Mouse (Mus musculus) erythroblast, embryonic 14.5 days (primary cell): Measurements from ENCODE around the gene Tmem191c. TPM values are rescaled to one million over a fixed set of nuclear protein-coding genes. Genes with fewer than 3 reads are reported as not detected.

Source experiments
- H3K27me3 ChIP-seq: 2 replicates; pipeline ENCODE4 v1.6.1; 2012; ENCODE audit warnings: inconsistent platforms; ENCODE audit not compliant: control insufficient read depth
- H3K36me3 ChIP-seq: 2 replicates; pipeline ENCODE4 v1.6.1; 2012; ENCODE audit warnings: mild to moderate bottlenecking, inconsistent platforms; ENCODE audit not compliant: control insufficient read depth
- H3K4me1 ChIP-seq: 2 replicates; pipeline ENCODE4 v1.6.1; 2012; ENCODE audit warnings: inconsistent platforms; ENCODE audit not compliant: control insufficient read depth
- H3K4me3 ChIP-seq: replicated peaks from 2 replicates; pipeline ENCODE3; 2012; ENCODE audit warnings: moderate library complexity, mild to moderate bottlenecking, inconsistent platforms
- H3K9me3 ChIP-seq: 2 replicates; pipeline ENCODE4 v1.6.1; 2012; ENCODE audit warnings: low read length, inconsistent platforms, mixed read lengths; ENCODE audit not compliant: control insufficient read depth
- GATA1 ChIP-seq: IDR thresholded peaks from 2 replicates; pipeline ENCODE4 v1.6.1; 2012; ENCODE audit warnings: low read length, inconsistent platforms, mixed read lengths
- TAL1 ChIP-seq: IDR thresholded peaks from 3 replicates; pipeline ENCODE4 v1.6.1; 2012; ENCODE audit warnings: low read length, inconsistent platforms, mixed read lengths
- polyA plus RNA-seq: library from polyadenylated mRNA; stranded (reverse); fragments of >175 nt; gene quantifications from 2 replicates; pipeline ENCODE4 v1.2.3, GENCODE M21; 2012

Tmem191c gene
- polyA plus RNA-seq, 1 experiment, result 0.20 TPM

DNA sequence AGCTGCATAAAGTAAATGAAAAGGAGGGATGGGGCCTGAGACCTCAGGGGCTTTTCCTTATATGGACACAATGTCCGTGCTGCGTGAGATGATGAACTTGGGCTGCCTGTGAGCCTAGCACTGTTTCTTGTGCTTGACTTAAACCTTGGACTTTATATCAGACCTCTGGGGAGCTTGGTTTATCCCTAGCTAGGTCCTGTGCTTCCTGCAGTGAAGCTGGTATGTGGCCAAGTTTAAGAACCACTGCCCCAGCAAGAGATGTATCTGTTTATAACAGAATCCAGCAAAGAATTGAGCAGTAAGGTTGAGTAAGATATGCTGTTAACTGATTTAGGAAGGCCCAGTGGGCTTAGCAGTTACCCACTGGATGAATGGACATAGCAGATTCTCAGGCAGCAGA is 36.5 kb upstream of the Tmem191c start:
- peaks cover 59% of the 10 kb centered on the region for H3K4me1 ChIP-seq
- H3K9me3 ChIP-seq, result no peaks in the 10 kb centered on the region
- TF ChIP-seq TAL1 (no peak), GATA1 (no peak)
- H3K4me3 ChIP-seq, result no peak overlapping the region
- peaks cover 8% of the 10 kb centered on the region for H3K27me3 ChIP-seq
- no peaks in the 10 kb centered on the region for H3K36me3 ChIP-seq

DNA sequence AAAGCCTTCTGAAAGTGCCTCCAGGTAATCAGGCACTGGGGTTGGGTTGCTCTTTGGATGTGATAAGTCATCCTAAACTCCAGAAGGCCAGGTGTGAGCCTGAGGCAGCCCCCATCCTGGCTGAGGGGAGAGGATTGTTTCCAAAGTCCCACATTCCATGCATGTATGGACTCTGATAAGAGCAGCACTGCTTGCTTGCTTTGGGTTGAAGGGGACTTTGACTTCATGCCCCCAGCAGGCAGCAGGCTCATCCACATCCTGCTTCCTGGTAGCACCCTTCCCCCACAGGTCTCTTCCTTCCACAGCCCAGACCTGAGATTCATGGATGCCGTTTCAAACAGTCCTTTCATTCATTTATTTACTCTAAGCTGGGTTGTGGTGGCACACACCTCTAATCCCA is 32.1 kb upstream of the Tmem191c start:
- Histone ChIP-seq H3K9me3 (no peaks in the 10 kb centered on the region), H3K4me1 (peaks cover 36% of the 10 kb centered on the region), H3K27me3 (no peaks in the 10 kb centered on the region), H3K36me3 (no peaks in the 10 kb centered on the region), H3K4me3 (no peak overlapping the region)
- TF ChIP-seq TAL1 (0 out of 3 replicates have a peak, but pooled peaks have one; percentile 4), GATA1 (no peak)

DNA sequence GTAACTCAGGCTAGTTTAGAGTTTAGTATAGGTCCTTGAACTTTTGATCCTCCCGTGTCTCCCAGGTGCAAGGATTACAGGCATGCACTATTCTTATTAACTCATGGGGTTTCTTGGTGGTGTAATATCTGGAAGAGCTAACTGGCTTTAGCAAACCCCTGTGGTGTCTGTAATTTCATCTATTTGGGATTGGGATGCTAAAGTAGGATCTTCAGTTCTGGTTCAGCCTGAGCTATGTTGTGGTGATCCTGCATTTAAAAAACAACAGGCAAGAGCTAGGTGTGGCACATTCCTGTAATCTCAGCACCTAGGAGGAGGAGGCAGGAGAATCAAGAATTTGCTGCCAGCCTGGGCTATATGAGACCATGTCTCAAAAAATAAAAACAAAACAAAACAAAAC is 30.9 kb upstream of the Tmem191c start:
- Histone ChIP-seq H3K27me3 (no peaks in the 10 kb centered on the region), H3K4me1 (peaks cover 36% of the 10 kb centered on the region), H3K4me3 (no peak overlapping the region), H3K36me3 (no peaks in the 10 kb centered on the region), H3K9me3 (no peaks in the 10 kb centered on the region)
- no peak for TF ChIP-seq TAL1
- no peak for TF ChIP-seq GATA1

DNA sequence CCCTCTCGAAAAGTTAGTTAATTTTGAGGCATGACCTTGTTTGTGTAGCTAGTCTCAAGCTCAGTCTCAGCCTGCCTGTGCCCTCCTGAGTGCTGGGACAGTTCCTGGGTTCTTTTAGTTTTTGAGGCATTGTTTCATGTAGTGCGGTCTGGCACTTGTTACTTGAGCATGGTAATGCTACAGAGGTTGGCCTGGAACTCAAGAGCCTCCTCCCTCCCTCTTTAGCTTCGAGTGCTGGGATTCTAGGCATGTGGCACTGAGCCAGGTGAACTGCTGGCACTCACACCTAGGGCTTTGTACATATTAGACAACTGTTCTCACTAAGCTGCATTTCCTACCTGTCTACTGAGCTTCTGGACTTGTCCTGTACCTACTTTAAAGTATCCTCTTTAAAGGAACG is 28.1 kb upstream of the Tmem191c start:
- H3K4me3 ChIP-seq, result no peak overlapping the region
- H3K4me1 ChIP-seq, result peaks cover 52% of the 10 kb centered on the region
- H3K36me3 ChIP-seq, result no peaks in the 10 kb centered on the region
- no peaks in the 10 kb centered on the region for H3K9me3 ChIP-seq
- no peak for TF ChIP-seq TAL1
- TF ChIP-seq GATA1, result no peak
- no peaks in the 10 kb centered on the region for H3K27me3 ChIP-seq

DNA sequence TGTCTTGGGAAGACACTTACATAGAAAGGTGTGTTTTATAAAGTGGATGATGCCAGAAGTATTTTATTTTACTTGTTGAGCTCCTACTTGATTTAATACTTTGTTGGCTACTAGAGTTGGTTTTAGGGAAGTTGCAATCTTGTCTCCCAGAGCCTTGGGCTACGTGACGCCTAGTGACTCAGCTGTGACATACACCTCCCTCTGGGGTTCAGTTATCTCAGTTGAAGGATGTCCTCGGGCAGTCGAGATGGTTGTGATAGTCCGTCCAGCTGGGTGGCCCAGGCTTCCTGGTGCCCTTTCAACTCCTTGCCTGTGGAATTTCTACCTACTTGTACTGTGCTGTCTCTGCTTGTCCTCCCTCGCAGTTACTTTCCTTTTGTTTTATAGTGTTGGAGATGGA is 26.7 kb upstream of the Tmem191c start:
- H3K4me1 ChIP-seq, result peaks cover 62% of the 10 kb centered on the region
- TF ChIP-seq TAL1 (no peak), GATA1 (no peak)
- H3K27me3 ChIP-seq, result no peaks in the 10 kb centered on the region
- H3K4me3 ChIP-seq, result peak overlapping the region; percentile 26
- no peaks in the 10 kb centered on the region for H3K9me3 ChIP-seq
- peaks cover 2% of the 10 kb centered on the region; the same call in 1 of the 2 replicates for H3K36me3 ChIP-seq

DNA sequence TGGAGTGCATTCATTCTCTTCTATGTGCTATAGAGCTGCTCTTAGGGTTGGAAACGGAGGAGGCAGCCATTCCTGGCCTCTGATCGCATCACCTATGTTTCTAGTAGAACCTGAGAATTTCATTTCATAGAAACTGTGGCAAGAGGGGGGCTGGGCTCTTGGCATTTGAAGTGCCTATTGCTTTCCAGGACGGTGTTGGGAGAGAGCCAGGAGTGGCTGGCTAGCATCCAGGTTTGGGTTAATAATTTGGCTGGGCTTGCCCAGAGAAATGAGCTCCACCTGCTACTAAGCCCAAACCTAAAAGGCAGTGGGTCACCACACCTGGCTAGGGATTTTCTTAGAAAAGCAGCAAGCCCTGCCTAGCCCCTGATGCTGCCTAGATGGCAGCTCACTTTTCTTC is 24.3 kb upstream of the Tmem191c start:
- H3K9me3 ChIP-seq, result no peaks in the 10 kb centered on the region
- H3K36me3 ChIP-seq, result peaks cover 15% of the 10 kb centered on the region
- H3K4me3 ChIP-seq, result no peak overlapping the region
- peaks cover 69% of the 10 kb centered on the region for H3K4me1 ChIP-seq
- no peak for TF ChIP-seq GATA1
- no peak for TF ChIP-seq TAL1
- no peaks in the 10 kb centered on the region for H3K27me3 ChIP-seq

DNA sequence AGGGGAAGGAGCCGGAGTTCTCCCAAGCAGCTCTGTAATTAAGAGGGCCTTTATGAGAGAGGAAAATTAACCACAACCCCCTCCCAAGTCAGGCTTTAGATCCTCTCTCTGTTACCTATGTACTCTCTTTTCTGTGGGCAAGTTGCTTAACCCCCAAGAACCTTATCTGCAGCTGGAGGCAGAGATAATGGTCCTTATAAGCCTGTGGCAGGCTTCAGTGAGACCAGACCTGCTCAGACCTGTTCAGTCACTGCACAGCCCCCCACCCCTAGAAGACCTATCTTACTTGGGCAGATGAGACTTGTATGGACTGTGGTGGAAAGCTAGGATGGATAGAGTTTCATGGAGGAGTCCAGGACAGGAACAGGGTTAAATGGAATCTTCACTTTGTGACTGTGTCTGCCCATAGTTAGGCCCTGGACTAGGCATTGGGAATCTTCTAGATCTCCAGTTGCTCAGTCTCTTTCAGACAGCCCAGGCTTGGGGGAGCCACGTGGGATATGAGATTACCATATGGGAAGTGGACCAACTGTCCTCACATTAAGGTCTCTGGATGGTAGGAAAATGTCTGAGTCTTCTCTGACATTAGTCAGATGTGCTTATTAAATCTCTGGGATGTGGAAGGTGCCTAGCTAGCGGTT is 23.7 kb upstream of the Tmem191c start:
- H3K4me1 ChIP-seq, result peaks cover 72% of the 10 kb centered on the region
- peaks cover 19% of the 10 kb centered on the region for H3K36me3 ChIP-seq
- no peaks in the 10 kb centered on the region for H3K9me3 ChIP-seq
- no peaks in the 10 kb centered on the region for H3K27me3 ChIP-seq
- H3K4me3 ChIP-seq, result peak overlapping the region; percentile 14
- TF ChIP-seq GATA1 (peak; percentile 69), TAL1 (peak; percentile 24; the same call in 1 of the 3 replicates)

DNA sequence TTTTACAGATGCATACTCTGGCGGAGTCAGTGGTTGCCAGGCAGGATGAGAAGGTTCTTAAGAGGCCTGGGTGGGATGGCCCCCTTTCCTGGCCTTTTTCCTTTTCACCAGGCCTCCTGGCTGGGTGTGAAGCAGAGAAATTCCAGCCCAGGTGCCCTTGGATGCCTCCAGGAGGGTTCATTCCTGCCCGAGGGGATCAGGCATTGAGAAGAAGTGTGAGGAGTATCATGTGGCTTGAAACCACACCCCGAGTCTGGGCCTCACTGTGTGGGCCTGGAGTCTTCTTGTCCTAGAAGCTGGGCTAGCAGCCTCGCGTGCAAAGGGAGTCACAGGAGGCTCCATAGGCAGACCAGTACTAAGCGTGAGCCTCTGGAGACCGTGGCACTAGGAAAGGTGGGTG is 23.0 kb upstream of the Tmem191c start:
- H3K4me1 ChIP-seq, result peaks cover 78% of the 10 kb centered on the region
- peaks cover 25% of the 10 kb centered on the region for H3K36me3 ChIP-seq
- TF ChIP-seq GATA1 (no peak), TAL1 (no peak)
- no peaks in the 10 kb centered on the region for H3K9me3 ChIP-seq
- H3K27me3 ChIP-seq, result no peaks in the 10 kb centered on the region
- H3K4me3 ChIP-seq, result peak overlapping the region; percentile 14

DNA sequence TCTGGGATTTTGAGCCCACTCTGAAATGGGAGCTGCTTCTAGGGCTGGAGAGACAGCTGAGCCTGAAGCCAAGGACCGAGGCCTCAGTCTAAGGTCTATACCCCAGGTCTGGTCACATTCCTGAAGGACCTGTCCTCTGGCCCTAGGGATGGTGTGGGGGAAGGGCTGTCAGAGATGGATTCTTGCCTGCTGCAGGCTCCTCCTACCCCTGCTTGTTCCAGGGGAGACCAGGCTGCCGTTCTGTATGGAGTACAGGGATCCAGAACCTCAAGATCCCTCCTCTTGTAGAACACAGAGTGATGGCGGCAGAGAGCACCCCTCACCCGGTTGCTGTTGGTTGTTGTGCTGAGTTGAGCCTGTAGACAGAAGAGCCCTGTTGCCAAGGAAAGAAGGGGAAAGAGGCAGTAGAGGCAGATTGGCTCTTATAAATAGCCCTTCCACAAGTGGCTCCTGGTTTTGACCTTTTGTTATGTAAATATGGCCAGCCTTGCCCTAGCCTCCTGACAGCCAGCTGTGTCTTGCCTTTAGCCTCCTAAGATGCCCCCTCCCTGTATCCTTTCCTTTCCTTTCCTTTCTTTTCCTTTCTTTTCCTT is 21.8 kb upstream of the Tmem191c start:
- TF ChIP-seq GATA1 (no peak), TAL1 (no peak)
- Histone ChIP-seq H3K27me3 (no peaks in the 10 kb centered on the region), H3K36me3 (peaks cover 38% of the 10 kb centered on the region), H3K4me1 (peaks cover 65% of the 10 kb centered on the region), H3K9me3 (no peaks in the 10 kb centered on the region), H3K4me3 (no peak overlapping the region)
